12 mouse cellular contexts compared by ENCODE assay signal in the genomic region with DNA sequence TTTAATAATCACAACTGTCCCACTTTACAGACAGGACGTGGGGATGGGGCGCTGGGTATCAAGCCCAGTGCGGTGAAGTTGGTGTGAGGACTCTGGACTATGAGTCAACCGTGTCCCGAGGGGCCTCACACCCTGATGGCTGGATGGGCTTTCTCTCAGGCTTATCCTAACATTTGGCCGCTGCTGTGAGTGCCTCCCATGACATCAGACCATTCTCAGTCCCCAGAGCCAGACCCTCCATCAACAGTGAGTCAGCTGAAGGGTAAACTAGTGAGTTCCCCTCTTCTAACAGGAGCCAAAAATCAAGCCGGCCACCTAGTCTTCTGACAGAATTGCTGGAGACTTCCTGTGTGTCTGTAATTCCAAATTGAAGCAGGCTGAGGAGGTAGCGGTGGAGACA.
DNase-seq lines count a peak whose midpoint lies in the region; ATAC-seq lines count a peak whose summit lies in the region.
"Had no signal": no experiment of that assay in that cellular context is flagged by ENCODE, and none has a peak within 500 bp of the region (broad histone marks: within the 10 kb centered on the region; RNA-seq: fewer than 3 reads in every experiment).

No protein-coding gene starts in this region.

- H3K4me3 ChIP-seq in brown adipose tissue, adult 24 weeks (ENCODE audit: insufficient read depth, low read depth, low read length) = no peak overlapping the region
- no peak overlapping the region for H3K4me3 ChIP-seq in intestine, embryonic 15.5 days (replicated peaks)
- H3K4me3 ChIP-seq: hindbrain, embryonic 12.5 days had no signal

- intact Hi-C loops in left cerebral cortex, postnatal 25 days (cut with DNase I) = no loop called here

- no peaks in the 10 kb centered on the region for H3K36me3 ChIP-seq in intestine, embryonic 15.5 days
- H3K36me3 ChIP-seq: hindbrain, embryonic 12.5 days had no signal

- peaks cover 8% of the 10 kb centered on the region; the same call in 1 of the 2 replicates for H3K4me1 ChIP-seq in brown adipose tissue, adult 24 weeks (ENCODE audit: control insufficient read depth, insufficient read depth, insufficient read length, low read length)
- peaks cover 13% of the 10 kb centered on the region for H3K4me1 ChIP-seq in intestine, embryonic 15.5 days (replicated peaks)
- H3K4me1 ChIP-seq: hindbrain, embryonic 12.5 days had no signal

- no peaks in the 10 kb centered on the region for H3K9me3 ChIP-seq in intestine, embryonic 15.5 days
- H3K9me3 ChIP-seq: hindbrain, embryonic 12.5 days had no signal

- WGBS in intestine, embryonic 15.5 days = 26% methylated on average over 8 of the region's 8 CpGs

- peak; percentile 41 for DNase-seq in 3134 (ENCODE audit: extremely low read depth, insufficient read length, low spot score)
- peak; percentile 86 for DNase-seq in heart, adult 9 months (ENCODE audit: low spot score in 2 of 2)
- DNase-seq in natural killer cell, adult 2 months (ENCODE audit: low spot score in 2 of 2) = no peak
- DNase-seq in left cerebral cortex, postnatal 25 days (ENCODE audit: low spot score in 2 of 2) = no peak
- no peak for DNase-seq in left cerebral cortex, adult 11 months (ENCODE audit: low spot score)
- DNase-seq: right cerebral cortex, postnatal 4 days; thymus, postnatal 25 days had no signal

- H3K27me3 ChIP-seq in intestine, embryonic 15.5 days (replicated peaks) = no peaks in the 10 kb centered on the region
- H3K27me3 ChIP-seq: hindbrain, embryonic 12.5 days had no signal

- peak; percentile 84 for ATAC-seq in intestine, embryonic 15.5 days
- no peak for ATAC-seq in megakaryocyte, adult 5-6 weeks (ENCODE audit: poor library complexity, severe bottlenecking)
- ATAC-seq: midbrain, embryonic 16.5 days had no signal

- H3K27ac ChIP-seq in brown adipose tissue, adult 24 weeks (replicated peaks; ENCODE audit: low read depth, low read length) = peak overlapping the region; percentile 65
- H3K27ac ChIP-seq in intestine, embryonic 15.5 days = peak overlapping the region; percentile 74
- H3K27ac ChIP-seq: hindbrain, embryonic 12.5 days had no signal

- 0 out of 2 replicates have a peak overlapping the region, but pooled peaks have one; percentile 7 for H3K4me2 ChIP-seq in intestine, embryonic 15.5 days (replicated peaks)
- H3K4me2 ChIP-seq: hindbrain, embryonic 12.5 days had no signal

- no peak overlapping the region for H3K9ac ChIP-seq in intestine, embryonic 15.5 days
- H3K9ac ChIP-seq: hindbrain, embryonic 12.5 days had no signal

Comparison
In these comparisons a context has a peak if more than half of its experiments do, and no peak if none do; other contexts are left out.
1. DNase-seq: peak in 3134 (single experiment) and heart, adult 9 months (2 of 2); none in natural killer cell, adult 2 months (0 of 2), left cerebral cortex, postnatal 25 days (0 of 2) and left cerebral cortex, adult 11 months (single experiment).